Mouse (Mus musculus): ENCODE results near the gene Erp27.

- TF ChIP-seq CTCF (IDR thresholded peaks at IDR 0.05; ENCODE audit: extremely low read depth, insufficient read depth, low read length) = no peak
- no peak for TF ChIP-seq POLR2A (IDR thresholded peaks at IDR 0.05; ENCODE audit: extremely low read depth, insufficient read depth, low read length)
Observed at GRCm38 (mm10) chr6:136901010-136901409, 21.0 kb downstream of the Erp27 start.

All from cortical plate, adult 2 months (tissue).